Mouse (Mus musculus): ENCODE data around the gene Il17rc. TPM values are rescaled to one million over a fixed set of nuclear protein-coding genes. Genes with fewer than 3 reads are reported as not detected.
A peak's percentile ranks its signal among the peaks of the same experiment; 100 is the strongest.

Gene Il17rc
- polyA plus RNA-seq, 2 experiments from 2014 or later: not detected

GRCm38 (mm10) chr6:113455007-113455406 lies 16.2 kb upstream of the Il17rc start:
- no peak for ATAC-seq

- no peak for ATAC-seq
These were observed 13.2 kb upstream of the Il17rc start, which contains the start of gene Il17re for GRCm38 (mm10) chr6:113457952-113458534. TSS of gene Il17re (plus strand) at chr6:113458484.

GRCm38 (mm10) chr6:113458635-113459034 lies 12.6 kb upstream of the Il17rc start:
- no peak for ATAC-seq

- no peak for ATAC-seq
These were observed 7.2 kb upstream of the Il17rc start for GRCm38 (mm10) chr6:113464040-113464439.

GRCm38 (mm10) chr6:113465602-113466001 lies 5.6 kb upstream of the Il17rc start:
- ATAC-seq: no peak

GRCm38 (mm10) chr6:113468512-113468911 lies 2.7 kb upstream of the Il17rc start:
- no peak for ATAC-seq

- ATAC-seq: peak; percentile 98
These were observed 2.2 kb upstream of the Il17rc start for GRCm38 (mm10) chr6:113469021-113469420.

- peak; percentile 48 for ATAC-seq
These were observed 1.8 kb upstream of the Il17rc start for GRCm38 (mm10) chr6:113469432-113469831.

- no peak for ATAC-seq
These were observed 834 bp downstream of the Il17rc start for GRCm38 (mm10) chr6:113472061-113472460.

GRCm38 (mm10) chr6:113473246-113473645 lies 2.0 kb downstream of the Il17rc start:
- ATAC-seq: no peak

GRCm38 (mm10) chr6:113473715-113474114 lies 2.5 kb downstream of the Il17rc start:
- ATAC-seq: no peak

GRCm38 (mm10) chr6:113477353-113477752 lies 6.1 kb downstream of the Il17rc start:
- ATAC-seq: no peak

- ATAC-seq: no peak
These were observed 7.7 kb downstream of the Il17rc start for GRCm38 (mm10) chr6:113478906-113479305.

GRCm38 (mm10) chr6:113480555-113481373 lies 9.5 kb downstream of the Il17rc start:
- no peak for ATAC-seq

- peak; percentile 43 for ATAC-seq
These were observed 11.4 kb downstream of the Il17rc start for GRCm38 (mm10) chr6:113482477-113483099.

GRCm38 (mm10) chr6:113483100-113483615 lies 11.9 kb downstream of the Il17rc start, which contains the start of gene Creld1:
TSS of gene Creld1 (plus strand) at chr6:113483297.
- peak; percentile 98 for ATAC-seq

GRCm38 (mm10) chr6:113483729-113484128 lies 12.5 kb downstream of the Il17rc start:
- no peak for ATAC-seq

- no peak for ATAC-seq
These were observed 15.9 kb downstream of the Il17rc start for GRCm38 (mm10) chr6:113487125-113487576.

- ATAC-seq: no peak
These were observed 18.2 kb downstream of the Il17rc start for GRCm38 (mm10) chr6:113489410-113489809.

GRCm38 (mm10) chr6:113492101-113492864 lies 21.1 kb downstream of the Il17rc start:
- no peak for ATAC-seq

- peak; percentile 87 for ATAC-seq
These were observed 23.1 kb downstream of the Il17rc start for GRCm38 (mm10) chr6:113494258-113494788.

- ATAC-seq: no peak
These were observed 23.9 kb downstream of the Il17rc start for GRCm38 (mm10) chr6:113495071-113495675.
